Mouse (Mus musculus): ENCODE data around the gene Zic3.

Zic3 gene

GRCm38 (mm10) chrX:58022400-58022799, at the start of gene Zic3:
Zic3 (plus strand) TSS chrX:58022700.
- DNase-seq (ENCODE audit: extremely low read depth, low read depth, low spot score): no peak

- DNase-seq (ENCODE audit: extremely low read depth, low read depth, low spot score): no peak
Measured at GRCm38 (mm10) chrX:57982351-57982750, 40.1 kb upstream of the Zic3 start.

- no peak for DNase-seq (ENCODE audit: extremely low read depth, low read depth, low spot score)
Measured at GRCm38 (mm10) chrX:57987455-57988109, 34.9 kb upstream of the Zic3 start.

- DNase-seq (ENCODE audit: extremely low read depth, low read depth, low spot score): no peak
Measured at GRCm38 (mm10) chrX:58013391-58013790, 9.1 kb upstream of the Zic3 start.

- DNase-seq (ENCODE audit: extremely low read depth, low read depth, low spot score): no peak
Measured at GRCm38 (mm10) chrX:58014093-58014492, 8.4 kb upstream of the Zic3 start.

- no peak for DNase-seq (ENCODE audit: extremely low read depth, low read depth, low spot score)
Measured at GRCm38 (mm10) chrX:58014761-58015160, 7.7 kb upstream of the Zic3 start.

GRCm38 (mm10) chrX:58015336-58015945, 7.1 kb upstream of the Zic3 start:
- no peak for DNase-seq (ENCODE audit: extremely low read depth, low read depth, low spot score)

- DNase-seq (ENCODE audit: extremely low read depth, low read depth, low spot score): no peak
Measured at GRCm38 (mm10) chrX:58018720-58019119, 3.8 kb upstream of the Zic3 start.

GRCm38 (mm10) chrX:58019257-58019953, 3.1 kb upstream of the Zic3 start:
- no peak for DNase-seq (ENCODE audit: extremely low read depth, low read depth, low spot score)

GRCm38 (mm10) chrX:58027631-58028030, 5.1 kb downstream of the Zic3 start:
- no peak for DNase-seq (ENCODE audit: extremely low read depth, low read depth, low spot score)

GRCm38 (mm10) chrX:58028082-58028481, 5.6 kb downstream of the Zic3 start:
- no peak for DNase-seq (ENCODE audit: extremely low read depth, low read depth, low spot score)

- DNase-seq (ENCODE audit: extremely low read depth, low read depth, low spot score): no peak
Measured at GRCm38 (mm10) chrX:58028858-58029257, 6.4 kb downstream of the Zic3 start.

- no peak for DNase-seq (ENCODE audit: extremely low read depth, low read depth, low spot score)
Measured at GRCm38 (mm10) chrX:58030100-58030834, 7.8 kb downstream of the Zic3 start.

- no peak for DNase-seq (ENCODE audit: extremely low read depth, low read depth, low spot score)
Measured at GRCm38 (mm10) chrX:58030835-58031670, 8.6 kb downstream of the Zic3 start.

- DNase-seq (ENCODE audit: extremely low read depth, low read depth, low spot score): no peak
Measured at GRCm38 (mm10) chrX:58031671-58032605, 9.4 kb downstream of the Zic3 start.

- no peak for DNase-seq (ENCODE audit: extremely low read depth, low read depth, low spot score)
Measured at GRCm38 (mm10) chrX:58032622-58033021, 10.1 kb downstream of the Zic3 start.

GRCm38 (mm10) chrX:58033521-58033920, 11.0 kb downstream of the Zic3 start:
- DNase-seq (ENCODE audit: extremely low read depth, low read depth, low spot score): no peak

- no peak for DNase-seq (ENCODE audit: extremely low read depth, low read depth, low spot score)
Measured at GRCm38 (mm10) chrX:58038061-58039007, 15.8 kb downstream of the Zic3 start.

Data from fat pad, adult 2 months (tissue).